Mouse (Mus musculus): ENCODE results near the gene Btg2. TPM values are rescaled to one million over a fixed set of nuclear protein-coding genes. Genes with fewer than 3 reads are reported as not detected.
A peak's percentile ranks its signal among the peaks of the same experiment; 100 is the strongest.

The Btg2 gene
- polyA plus RNA-seq, 1 experiment from 2014 or later = 34.2 TPM

GRCm38 (mm10) chr1:134086017-134086416 is 7.1 kb upstream of the Btg2 start:
- no peaks in the 10 kb centered on the region for H3K36me3 ChIP-seq
- H3K9me3 ChIP-seq = no peaks in the 10 kb centered on the region
- H3K4me3 ChIP-seq = no peak overlapping the region
- WGBS = 31% methylated on average over 3 of the region's 3 CpGs
- H3K9ac ChIP-seq = no peak overlapping the region
- no peaks in the 10 kb centered on the region for H3K27me3 ChIP-seq
- H3K4me2 ChIP-seq (replicated peaks) = no peak overlapping the region
- no peak for ATAC-seq (ENCODE audit: insufficient number of reproducible peaks, insufficient read depth, low FRiP score, low TSS enrichment)
- 0 out of 2 replicates have a peak overlapping the region, but pooled peaks have one; percentile 14 for H3K27ac ChIP-seq
- H3K4me1 ChIP-seq = peaks cover 19% of the 10 kb centered on the region

DNA sequence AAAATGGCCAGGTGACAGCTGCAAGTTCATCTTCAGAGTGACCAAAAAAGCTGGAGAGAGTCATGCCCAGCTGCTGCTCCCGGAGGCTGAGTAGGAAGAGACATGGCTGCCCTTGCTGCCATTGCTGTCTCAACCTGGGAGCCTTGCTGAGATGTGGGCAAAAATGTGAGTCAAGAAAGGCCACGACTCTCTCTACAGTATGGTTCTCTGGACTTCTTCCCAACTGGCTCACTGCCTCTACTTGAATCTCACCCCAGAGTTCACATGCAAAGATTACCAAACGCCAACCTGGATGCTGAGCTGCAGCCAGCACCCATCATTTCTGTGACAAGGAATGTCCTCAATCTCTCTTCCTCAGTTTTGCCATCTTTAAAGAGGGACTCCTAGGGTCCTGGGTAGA is 5.2 kb upstream of the Btg2 start:
- Histone ChIP-seq H3K9ac (no peak overlapping the region), H3K4me2 (replicated peaks) (no peak overlapping the region), H3K4me1 (peaks cover 25% of the 10 kb centered on the region), H3K27ac (no peak overlapping the region), H3K36me3 (no peaks in the 10 kb centered on the region), H3K9me3 (no peaks in the 10 kb centered on the region), H3K4me3 (no peak overlapping the region), H3K27me3 (no peaks in the 10 kb centered on the region)
- WGBS = 86% methylated on average over 3 of the region's 3 CpGs
- ATAC-seq (ENCODE audit: insufficient number of reproducible peaks, insufficient read depth, low FRiP score, low TSS enrichment) = no peak

DNA sequence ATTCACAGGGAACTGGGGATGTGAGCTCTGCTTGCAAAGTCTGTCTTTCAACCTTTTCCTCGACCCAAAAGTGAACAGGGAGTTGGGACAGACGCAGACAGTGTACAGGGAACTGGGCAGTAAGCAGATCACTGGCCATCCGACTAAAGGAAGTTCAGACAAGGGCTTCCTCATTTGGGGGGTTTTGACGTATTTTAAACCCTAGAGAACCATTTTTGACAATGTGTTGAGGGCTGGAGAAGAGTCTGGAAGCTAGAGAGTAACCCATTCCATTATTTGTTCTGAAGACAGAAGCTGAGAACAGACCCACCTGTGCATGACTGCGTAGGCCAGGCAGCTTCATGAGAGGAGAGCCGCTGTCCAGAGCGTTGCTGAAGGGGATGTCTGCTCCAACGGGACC is 4.8 kb upstream of the Btg2 start:
- Histone ChIP-seq H3K4me1 (peaks cover 25% of the 10 kb centered on the region), H3K27ac (no peak overlapping the region), H3K4me2 (replicated peaks) (no peak overlapping the region), H3K9me3 (no peaks in the 10 kb centered on the region), H3K4me3 (no peak overlapping the region), H3K9ac (no peak overlapping the region), H3K27me3 (no peaks in the 10 kb centered on the region), H3K36me3 (no peaks in the 10 kb centered on the region)
- 77% methylated on average over 8 of the region's 8 CpGs for WGBS
- ATAC-seq (ENCODE audit: insufficient number of reproducible peaks, insufficient read depth, low FRiP score, low TSS enrichment) = no peak

GRCm38 (mm10) chr1:134082987-134083516 is 4.1 kb upstream of the Btg2 start:
- H3K4me3 ChIP-seq = no peak overlapping the region
- H3K4me1 ChIP-seq = peaks cover 27% of the 10 kb centered on the region
- no peak overlapping the region for H3K4me2 ChIP-seq (replicated peaks)
- H3K9ac ChIP-seq = no peak overlapping the region
- ATAC-seq (ENCODE audit: insufficient number of reproducible peaks, insufficient read depth, low FRiP score, low TSS enrichment) = no peak
- no peaks in the 10 kb centered on the region for H3K27me3 ChIP-seq
- no peaks in the 10 kb centered on the region for H3K36me3 ChIP-seq
- no peaks in the 10 kb centered on the region for H3K9me3 ChIP-seq
- H3K27ac ChIP-seq = no peak overlapping the region
- WGBS = 55% methylated on average over 11 of the region's 11 CpGs

DNA sequence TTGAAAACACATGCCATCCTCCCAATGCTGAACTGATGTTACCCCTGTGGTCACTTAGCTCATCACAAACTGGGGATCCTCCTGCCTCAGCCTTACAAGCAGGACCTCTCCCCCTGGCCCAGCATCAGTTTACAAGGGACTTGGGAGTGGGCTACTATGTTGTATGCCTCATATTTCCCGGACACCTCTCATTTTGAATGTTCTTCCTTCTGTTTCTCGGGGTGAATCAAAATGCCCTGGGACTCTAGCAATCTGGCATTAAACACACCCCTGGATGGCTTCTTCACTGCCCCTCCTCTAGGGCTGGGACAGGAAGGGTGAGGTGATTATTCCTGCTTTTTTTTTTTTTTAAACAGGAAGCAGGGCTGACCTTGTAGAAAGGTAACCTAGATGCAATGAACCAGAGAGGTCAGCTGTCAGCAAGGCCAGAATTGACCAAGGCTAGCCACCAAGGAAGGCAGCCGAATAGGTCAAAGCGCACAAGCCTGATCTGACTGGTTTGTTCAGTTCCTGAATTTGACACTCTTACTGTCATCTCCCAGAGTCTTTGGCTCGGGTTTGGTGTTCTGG is 2.0 kb upstream of the Btg2 start:
- ATAC-seq (ENCODE audit: insufficient number of reproducible peaks, insufficient read depth, low FRiP score, low TSS enrichment) = no peak
- Histone ChIP-seq H3K27ac (no peak overlapping the region), H3K9me3 (no peaks in the 10 kb centered on the region), H3K9ac (no peak overlapping the region), H3K36me3 (no peaks in the 10 kb centered on the region), H3K4me3 (no peak overlapping the region), H3K27me3 (no peaks in the 10 kb centered on the region), H3K4me1 (peaks cover 25% of the 10 kb centered on the region), H3K4me2 (replicated peaks) (no peak overlapping the region)
- WGBS = 74% methylated on average over 5 of the region's 5 CpGs

GRCm38 (mm10) chr1:134080406-134080805 is 1.5 kb upstream of the Btg2 start:
- Histone ChIP-seq H3K9ac (no peak overlapping the region), H3K4me2 (replicated peaks) (no peak overlapping the region), H3K4me3 (no peak overlapping the region), H3K27me3 (no peaks in the 10 kb centered on the region), H3K9me3 (no peaks in the 10 kb centered on the region), H3K27ac (no peak overlapping the region), H3K4me1 (peaks cover 23% of the 10 kb centered on the region), H3K36me3 (0 out of 2 replicates have a peak, but pooled peaks cover 3% of the 10 kb centered on the region)
- 78% methylated on average over 4 of the region's 4 CpGs for WGBS
- ATAC-seq (ENCODE audit: insufficient number of reproducible peaks, insufficient read depth, low FRiP score, low TSS enrichment) = no peak

DNA sequence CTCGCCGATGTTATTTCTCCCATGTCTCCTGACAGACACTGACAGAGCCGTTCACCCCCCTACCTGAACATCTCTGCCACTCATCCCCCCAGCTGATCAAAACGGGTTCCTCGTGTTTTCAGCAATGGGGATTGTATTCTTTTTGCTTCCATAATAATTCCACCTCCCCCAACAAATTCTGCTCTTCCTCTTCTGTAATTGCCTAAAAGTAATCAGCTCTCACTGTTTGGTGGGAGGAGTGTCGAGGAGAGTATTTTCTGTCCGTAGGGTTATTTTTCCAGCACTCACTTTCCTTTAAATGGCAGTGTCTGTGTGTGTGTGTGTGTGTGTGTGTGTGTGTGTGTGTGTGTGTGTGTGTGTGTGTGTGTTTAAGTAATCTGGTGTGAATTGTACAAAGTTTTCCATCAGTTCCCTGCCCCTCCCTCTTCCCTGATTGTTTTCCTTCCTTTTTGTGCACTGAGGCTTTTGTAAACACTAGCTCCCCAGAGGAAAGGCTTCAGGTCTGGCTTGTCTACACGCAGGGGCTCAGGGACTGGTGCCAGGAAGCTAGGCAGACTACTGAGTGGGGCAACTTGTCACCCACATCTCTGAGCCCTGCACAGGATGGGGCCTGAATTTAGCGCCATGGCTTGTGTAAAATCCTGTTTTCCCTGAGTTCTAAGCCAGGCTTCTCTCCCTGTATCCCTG is 700 bp upstream of the Btg2 start:
- H3K4me1 ChIP-seq = peaks cover 27% of the 10 kb centered on the region
- H3K27me3 ChIP-seq = no peaks in the 10 kb centered on the region
- H3K9me3 ChIP-seq = no peaks in the 10 kb centered on the region
- WGBS = 6% methylated on average over 9 of the region's 9 CpGs
- peak overlapping the region; percentile 31 for H3K9ac ChIP-seq
- ATAC-seq (ENCODE audit: insufficient number of reproducible peaks, insufficient read depth, low FRiP score, low TSS enrichment) = no peak
- H3K27ac ChIP-seq = peak overlapping the region; percentile 59
- peak overlapping the region; percentile 73 for H3K4me2 ChIP-seq (replicated peaks)
- H3K4me3 ChIP-seq = peak overlapping the region; percentile 54
- 0 out of 2 replicates have a peak, but pooled peaks cover 5% of the 10 kb centered on the region for H3K36me3 ChIP-seq

DNA sequence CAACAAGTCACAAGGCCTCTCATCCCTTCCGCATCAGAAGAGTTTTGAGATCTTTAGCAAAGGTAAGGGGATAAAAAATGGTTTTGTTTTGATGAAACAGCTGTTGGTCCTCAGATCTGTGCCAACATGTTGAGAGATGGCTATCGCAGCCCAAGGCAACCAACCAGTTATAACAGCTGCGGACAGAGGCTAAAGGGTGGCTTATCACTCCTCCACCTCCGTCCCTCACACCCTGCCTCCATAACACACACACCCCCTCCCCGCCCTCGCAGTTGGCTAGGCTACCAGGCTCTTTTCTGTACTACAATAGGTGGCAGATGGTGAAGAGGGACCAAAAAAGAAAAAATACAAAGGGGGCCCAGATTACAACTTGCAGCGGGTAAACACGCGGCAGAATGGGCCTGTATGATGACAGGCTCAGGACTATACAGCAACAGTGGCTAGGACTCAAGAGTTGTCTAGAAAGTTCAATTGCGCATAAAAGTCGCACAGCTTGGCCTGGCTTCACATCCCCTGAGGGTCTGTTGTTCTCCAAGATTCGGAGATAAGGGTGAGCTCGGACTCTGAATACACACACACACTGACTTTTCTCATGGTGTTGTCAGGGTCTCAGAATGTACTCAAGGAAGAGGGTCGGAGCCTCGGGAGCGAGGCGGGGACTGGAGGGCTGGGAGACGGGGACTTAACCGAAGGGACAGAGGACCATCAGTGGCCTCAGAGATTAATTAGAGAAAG is 692 bp downstream of the Btg2 start:
- WGBS = 14% methylated on average over 19 of the region's 19 CpGs
- Histone ChIP-seq H3K9me3 (no peaks in the 10 kb centered on the region), H3K9ac (peak overlapping the region; percentile 67), H3K27me3 (no peaks in the 10 kb centered on the region), H3K4me1 (peaks cover 25% of the 10 kb centered on the region), H3K27ac (no peak overlapping the region), H3K4me3 (peak overlapping the region; percentile 54), H3K36me3 (0 out of 2 replicates have a peak, but pooled peaks cover 5% of the 10 kb centered on the region), H3K4me2 (replicated peaks) (peak overlapping the region; percentile 73)
- peak; percentile 2; the same call in 1 of the 2 replicates for ATAC-seq (ENCODE audit: insufficient number of reproducible peaks, insufficient read depth, low FRiP score, low TSS enrichment)

- Histone ChIP-seq H3K27me3 (no peaks in the 10 kb centered on the region), H3K36me3 (0 out of 2 replicates have a peak, but pooled peaks cover 5% of the 10 kb centered on the region), H3K9me3 (no peaks in the 10 kb centered on the region), H3K4me3 (peak overlapping the region; percentile 54), H3K4me2 (replicated peaks) (peak overlapping the region; percentile 73), H3K27ac (no peak overlapping the region), H3K9ac (peak overlapping the region; percentile 67; the same call in 1 of the 2 replicates), H3K4me1 (peaks cover 20% of the 10 kb centered on the region)
- WGBS = 59% methylated on average over 14 of the region's 14 CpGs
- ATAC-seq (ENCODE audit: insufficient number of reproducible peaks, insufficient read depth, low FRiP score, low TSS enrichment) = no peak
Observed at GRCm38 (mm10) chr1:134077389-134078060, 1.4 kb downstream of the Btg2 start.

DNA sequence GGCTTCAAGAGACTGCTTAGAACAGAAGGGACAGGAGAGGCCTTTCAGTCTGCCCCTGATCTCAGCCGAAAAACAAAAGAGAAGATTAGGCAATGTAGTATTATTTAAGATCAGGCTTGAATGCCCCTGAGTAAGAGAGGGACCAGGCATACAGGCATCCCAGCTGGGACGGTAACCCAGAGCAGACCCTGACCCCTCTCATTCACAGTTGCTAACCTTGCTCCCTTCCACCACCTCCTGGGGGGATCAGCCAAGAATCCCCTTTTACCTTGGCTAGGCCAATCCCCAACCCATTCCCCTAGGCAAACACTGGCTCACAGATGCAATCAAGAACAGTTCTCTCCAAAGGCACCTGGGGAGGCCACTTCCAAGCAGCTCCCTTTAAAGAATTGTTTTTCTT is 2.1 kb downstream of the Btg2 start:
- H3K4me2 ChIP-seq (replicated peaks) = peak overlapping the region; percentile 73
- no peak for ATAC-seq (ENCODE audit: insufficient number of reproducible peaks, insufficient read depth, low FRiP score, low TSS enrichment)
- no peak overlapping the region; the same call in 1 of the 2 replicates for H3K9ac ChIP-seq
- no peaks in the 10 kb centered on the region for H3K9me3 ChIP-seq
- peak overlapping the region; percentile 19 for H3K4me3 ChIP-seq
- H3K4me1 ChIP-seq = peaks cover 20% of the 10 kb centered on the region
- H3K27me3 ChIP-seq = no peaks in the 10 kb centered on the region
- 0 out of 2 replicates have a peak, but pooled peaks cover 5% of the 10 kb centered on the region for H3K36me3 ChIP-seq
- 63% methylated on average over 2 of the region's 2 CpGs for WGBS
- H3K27ac ChIP-seq = no peak overlapping the region

DNA sequence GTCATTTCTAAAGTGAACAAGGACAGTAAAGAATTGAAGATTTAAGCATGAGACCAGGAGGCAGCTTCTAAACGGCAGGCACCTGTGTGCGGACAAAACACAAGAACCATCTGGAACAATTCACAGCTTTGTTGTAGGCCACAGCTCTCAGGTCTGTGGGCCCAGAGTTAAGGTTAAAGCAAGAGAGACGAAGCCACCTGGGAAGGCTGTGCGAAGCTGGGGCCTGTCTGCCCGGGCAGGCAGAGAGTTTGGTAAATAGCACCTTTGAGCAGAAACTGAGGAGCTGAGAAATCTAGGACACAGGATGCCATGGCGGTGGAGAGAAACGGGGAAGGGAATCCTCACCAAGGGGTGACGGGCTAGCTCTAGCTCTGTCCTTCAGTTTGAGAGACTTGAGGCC is 3.4 kb downstream of the Btg2 start:
- H3K27me3 ChIP-seq = no peaks in the 10 kb centered on the region
- H3K9ac ChIP-seq = no peak overlapping the region
- no peak overlapping the region for H3K27ac ChIP-seq
- no peaks in the 10 kb centered on the region for H3K9me3 ChIP-seq
- H3K4me3 ChIP-seq = no peak overlapping the region
- H3K4me1 ChIP-seq = peaks cover 30% of the 10 kb centered on the region
- H3K4me2 ChIP-seq (replicated peaks) = 0 out of 2 replicates have a peak overlapping the region, but pooled peaks have one; percentile 73
- 0 out of 2 replicates have a peak, but pooled peaks cover 5% of the 10 kb centered on the region for H3K36me3 ChIP-seq
- no peak for ATAC-seq (ENCODE audit: insufficient number of reproducible peaks, insufficient read depth, low FRiP score, low TSS enrichment)
- WGBS = 87% methylated on average over 8 of the region's 8 CpGs
